Mouse (Mus musculus): ENCODE measurements around the gene Tex30. TPM values are rescaled to one million over a fixed set of nuclear protein-coding genes. Genes with fewer than 3 reads are reported as not detected.

Gene Tex30
- polyA plus RNA-seq, 1 experiment from 2014 or later, result 93.6 TPM

- no peaks in the 10 kb centered on the region for H3K4me1 ChIP-seq (ENCODE audit: insufficient read depth)
- H3K9ac ChIP-seq, result peak overlapping the region; percentile 53
- peak overlapping the region; percentile 72 for H3K4me2 ChIP-seq
- DNase-seq (peak; percentile 4), ATAC-seq (ENCODE audit: insufficient read depth) (peak; percentile 64; the same call in 1 of the 2 replicates)
- 3% methylated on average over 6 of the region's 6 CpGs for WGBS
- TF ChIP-seq CTCF (IDR thresholded peaks at IDR 0.05; ENCODE audit: low read depth), result no peak
- H3K27me3 ChIP-seq (ENCODE audit: insufficient read depth, low read length), result no peaks in the 10 kb centered on the region
- H3K4me3 ChIP-seq (ENCODE audit: low read depth, low read length), result peak overlapping the region; percentile 41
- H3K9me3 ChIP-seq (ENCODE audit: low read depth, low read length), result no peaks in the 10 kb centered on the region
- no peak overlapping the region for H3K27ac ChIP-seq (ENCODE audit: low read depth)
- H3K36me3 ChIP-seq (ENCODE audit: insufficient read depth), result no peaks in the 10 kb centered on the region
Observed at GRCm38 (mm10) chr1:44042555-44042915, 59.7 kb downstream of the Tex30 start.

GRCm38 (mm10) chr1:44041797-44042554 lies 60.3 kb downstream of the Tex30 start:
- peak overlapping the region; percentile 41 for H3K4me3 ChIP-seq (ENCODE audit: low read depth, low read length)
- no peaks in the 10 kb centered on the region for H3K4me1 ChIP-seq (ENCODE audit: insufficient read depth)
- ATAC-seq (ENCODE audit: insufficient read depth) (peak; percentile 72), DNase-seq (peak; percentile 92)
- H3K9ac ChIP-seq, result peak overlapping the region; percentile 53
- 1% methylated on average over 17 of the region's 17 CpGs for WGBS
- H3K27ac ChIP-seq (ENCODE audit: low read depth), result no peak overlapping the region
- peak; percentile 87 for TF ChIP-seq CTCF (IDR thresholded peaks at IDR 0.05; ENCODE audit: low read depth)
- H3K27me3 ChIP-seq (ENCODE audit: insufficient read depth, low read length), result no peaks in the 10 kb centered on the region
- peak overlapping the region; percentile 72 for H3K4me2 ChIP-seq
- no peaks in the 10 kb centered on the region for H3K36me3 ChIP-seq (ENCODE audit: insufficient read depth)
- no peaks in the 10 kb centered on the region for H3K9me3 ChIP-seq (ENCODE audit: low read depth, low read length)

Other genes with a start within 250 kb of the Tex30 start
- 63.2 and 69.5 TPM in 2 replicates for gene Tpp2, start 168.8 kb downstream of the Tex30 start, polyA plus RNA-seq (2014; fragmentation: Nextera tagmentation; extraction: Ambion mirVana)
- gene Mettl21c, start 82.4 kb downstream of the Tex30 start, polyA plus RNA-seq (2014; fragmentation: Nextera tagmentation; extraction: Ambion mirVana), result 0.49 and 0.57 TPM in 2 replicates
- gene Gm8251, start 40.5 kb downstream of the Tex30 start, polyA plus RNA-seq (2014; fragmentation: Nextera tagmentation; extraction: Ambion mirVana), result 0.14 and 0.15 TPM in 2 replicates
- 71.2 and 73.7 TPM in 2 replicates for gene Kdelc1, start 16.4 kb upstream of the Tex30 start, polyA plus RNA-seq (2014; fragmentation: Nextera tagmentation; extraction: Ambion mirVana)
- gene Bivm, start 16.5 kb upstream of the Tex30 start, polyA plus RNA-seq (2014; fragmentation: Nextera tagmentation; extraction: Ambion mirVana), result 18.9 and 21.1 TPM in 2 replicates
- 23.6 and 24.6 TPM in 2 replicates for gene Ercc5, start 45.3 kb upstream of the Tex30 start, polyA plus RNA-seq (2014; fragmentation: Nextera tagmentation; extraction: Ambion mirVana)
- gene Mettl21e, start 116.5 kb upstream of the Tex30 start, polyA plus RNA-seq (2014; fragmentation: Nextera tagmentation; extraction: Ambion mirVana), result 0.45 TPM in 2 replicates

All from lung, embryonic 14.5 days (tissue).